In the genomic region with DNA sequence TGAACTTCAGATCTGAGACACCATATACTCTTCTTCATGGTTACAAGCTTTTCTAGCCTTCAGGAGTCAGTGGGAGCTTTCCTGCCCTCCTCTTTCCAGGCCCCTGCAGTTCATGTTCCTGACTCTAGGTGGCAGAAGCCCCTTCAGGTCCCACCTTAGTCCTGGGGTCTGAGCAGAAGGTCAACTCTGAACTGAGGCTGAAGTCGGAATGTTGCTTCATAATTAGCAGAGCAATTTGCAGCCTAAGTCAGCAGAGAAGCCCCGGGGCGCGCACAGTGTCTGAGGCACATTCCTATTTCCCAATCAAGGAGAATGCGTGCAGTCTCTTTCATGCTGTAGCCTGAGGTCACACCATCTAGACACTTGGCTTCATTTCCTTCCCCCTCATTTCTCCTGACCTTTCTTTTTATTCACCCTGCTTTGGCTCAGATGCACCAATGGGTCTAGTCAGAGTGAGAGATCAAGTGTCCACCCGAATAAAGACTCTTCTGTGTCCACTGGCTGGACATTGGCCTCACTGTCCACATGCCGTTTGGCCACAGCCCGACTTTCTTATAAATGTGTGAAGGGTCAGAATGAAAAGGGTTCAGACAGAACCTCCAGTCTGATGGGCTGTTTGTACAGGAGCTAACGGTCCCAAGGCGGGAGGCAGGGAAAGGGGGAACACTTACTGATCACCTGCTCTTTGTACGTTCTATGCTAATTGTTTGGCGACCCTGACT, we compare ENCODE assay signal across 9 mouse cellular contexts. TPM values are rescaled to one million over a fixed set of nuclear protein-coding genes. Genes with fewer than 3 reads are reported as not detected.
A peak's percentile ranks its signal among the peaks of the same experiment; 100 is the strongest.
DNase-seq lines count a peak whose midpoint lies in the region; ATAC-seq and TF ChIP-seq lines count a peak whose summit lies in the region.
"Had no signal": no experiment of that assay in that cellular context is flagged by ENCODE, and none has a peak within 500 bp of the region (broad histone marks: within the 10 kb centered on the region; RNA-seq: fewer than 3 reads in every experiment).

No protein-coding gene starts in this region.

- no peak overlapping the region for H3K4me2 ChIP-seq in forebrain, postnatal 0 days (ENCODE audit: low read depth)
- no peak overlapping the region for H3K4me2 ChIP-seq in forebrain, embryonic 15.5 days (replicated peaks)
- H3K4me2 ChIP-seq in neural tube, embryonic 15.5 days = no peak overlapping the region
- no peak overlapping the region for H3K4me2 ChIP-seq in midbrain, postnatal 0 days (ENCODE audit: low read depth, low read length, poor library complexity, severe bottlenecking)
- H3K4me2 ChIP-seq: midbrain, embryonic 12.5 days had no signal

- no peak overlapping the region for H3K27ac ChIP-seq in forebrain, postnatal 0 days (ENCODE audit: low read depth, low read length)
- no peak overlapping the region for H3K27ac ChIP-seq in forebrain, embryonic 15.5 days (replicated peaks)
- H3K27ac ChIP-seq in neural tube, embryonic 15.5 days (replicated peaks) = no peak overlapping the region
- H3K27ac ChIP-seq in midbrain, postnatal 0 days (ENCODE audit: low read depth, low read length) = no peak overlapping the region
- H3K27ac ChIP-seq: midbrain, embryonic 12.5 days had no signal

- no peaks in the 10 kb centered on the region for H3K9me3 ChIP-seq in forebrain, postnatal 0 days (ENCODE audit: low read length)
- H3K9me3 ChIP-seq in forebrain, embryonic 15.5 days = no peaks in the 10 kb centered on the region
- no peaks in the 10 kb centered on the region for H3K9me3 ChIP-seq in neural tube, embryonic 15.5 days (replicated peaks)
- H3K9me3 ChIP-seq in midbrain, postnatal 0 days (ENCODE audit: low read length) = no peaks in the 10 kb centered on the region
- H3K9me3 ChIP-seq: midbrain, embryonic 12.5 days had no signal

- no peaks in the 10 kb centered on the region for H3K36me3 ChIP-seq in forebrain, postnatal 0 days (ENCODE audit: insufficient read depth)
- no peaks in the 10 kb centered on the region for H3K36me3 ChIP-seq in forebrain, embryonic 15.5 days
- no peaks in the 10 kb centered on the region for H3K36me3 ChIP-seq in neural tube, embryonic 15.5 days
- H3K36me3 ChIP-seq in midbrain, postnatal 0 days (ENCODE audit: insufficient read depth, low read length) = no peaks in the 10 kb centered on the region
- H3K36me3 ChIP-seq: midbrain, embryonic 12.5 days had no signal

- no peaks in the 10 kb centered on the region for H3K4me1 ChIP-seq in forebrain, postnatal 0 days (ENCODE audit: insufficient read depth)
- no peaks in the 10 kb centered on the region for H3K4me1 ChIP-seq in forebrain, embryonic 15.5 days
- H3K4me1 ChIP-seq in neural tube, embryonic 15.5 days = no peaks in the 10 kb centered on the region
- H3K4me1 ChIP-seq in midbrain, postnatal 0 days (ENCODE audit: insufficient read depth, low read length) = no peaks in the 10 kb centered on the region
- H3K4me1 ChIP-seq: midbrain, embryonic 12.5 days had no signal

- H3K27me3 ChIP-seq in forebrain, postnatal 0 days (ENCODE audit: insufficient read depth, low read length) = no peaks in the 10 kb centered on the region
- no peaks in the 10 kb centered on the region for H3K27me3 ChIP-seq in forebrain, embryonic 15.5 days
- H3K27me3 ChIP-seq in neural tube, embryonic 15.5 days (replicated peaks) = no peaks in the 10 kb centered on the region
- no peaks in the 10 kb centered on the region for H3K27me3 ChIP-seq in midbrain, postnatal 0 days (ENCODE audit: insufficient read depth, low read length)
- H3K27me3 ChIP-seq: midbrain, embryonic 12.5 days had no signal

- ATAC-seq in forebrain, postnatal 0 days = no peak
- ATAC-seq in forebrain, embryonic 15.5 days (replicated peaks) = no peak
- ATAC-seq in neural tube, embryonic 15.5 days (ENCODE audit: low FRiP score) = no peak
- ATAC-seq in midbrain, postnatal 0 days (ENCODE audit: low FRiP score) = no peak

- peak; percentile 2 for DNase-seq in forebrain, postnatal 0 days
- peak; percentile 60 for DNase-seq in neural tube, embryonic 10.5 days (ENCODE audit: extremely low spot score, low spot score)
- peak; percentile 45 to 47 for DNase-seq in adrenal gland, postnatal 36 days
- DNase-seq in kidney, adult 9 months = peak; percentile 36
- DNase-seq in midbrain, postnatal 0 days (ENCODE audit: low spot score) = peak; percentile 20
- no peak for DNase-seq in spleen, adult 12 weeks (ENCODE audit: low spot score)

- H3K4me3 ChIP-seq in forebrain, postnatal 0 days (ENCODE audit: low read depth, low read length) = no peak overlapping the region
- H3K4me3 ChIP-seq in forebrain, embryonic 15.5 days = no peak overlapping the region
- H3K4me3 ChIP-seq in neural tube, embryonic 15.5 days (replicated peaks) = no peak overlapping the region
- H3K4me3 ChIP-seq in midbrain, postnatal 0 days (ENCODE audit: low read depth, low read length) = no peak overlapping the region
- H3K4me3 ChIP-seq: midbrain, embryonic 12.5 days had no signal

- peak; percentile 65 for TF ChIP-seq CTCF in forebrain, postnatal 0 days (IDR thresholded peaks at IDR 0.05; ENCODE audit: low read depth)
- TF ChIP-seq CTCF in midbrain, postnatal 0 days (IDR thresholded peaks at IDR 0.05) = peak; percentile 69

- no peak overlapping the region for H3K9ac ChIP-seq in forebrain, postnatal 0 days
- no peak overlapping the region for H3K9ac ChIP-seq in forebrain, embryonic 15.5 days (replicated peaks)
- H3K9ac ChIP-seq in neural tube, embryonic 15.5 days (replicated peaks) = no peak overlapping the region
- no peak overlapping the region for H3K9ac ChIP-seq in midbrain, postnatal 0 days (replicated peaks; ENCODE audit: low read length, poor library complexity, severe bottlenecking)
- H3K9ac ChIP-seq: midbrain, embryonic 12.5 days had no signal

- 78% methylated on average over 12 of the region's 12 CpGs for WGBS in forebrain, postnatal 0 days
- WGBS in forebrain, embryonic 15.5 days = 78% methylated on average over 12 of the region's 12 CpGs
- 79% methylated on average over 12 of the region's 12 CpGs for WGBS in neural tube, embryonic 15.5 days
- 83% methylated on average over 12 of the region's 12 CpGs for WGBS in midbrain, postnatal 0 days

RNA-seq across cellular contexts. Expression of gene Tmem72, which starts 58.4 kb away (rescaled TPM):
- total RNA-seq in forebrain, postnatal 0 days (2014; rRNA removed) = 0.52 and 0.77 TPM in 2 replicates
- 1.3 and 1.9 TPM in 2 replicates for polyA plus RNA-seq in forebrain, postnatal 0 days (2015; fragmentation: Nextera tagmentation; extraction: Ambion mirVana)
- polyA plus RNA-seq in forebrain, embryonic 15.5 days (2015; fragmentation: Nextera tagmentation; extraction: Ambion mirVana) = 0.36 and 1.4 TPM in 2 replicates
- polyA plus RNA-seq in neural tube, embryonic 15.5 days (2015; fragmentation: Nextera tagmentation; extraction: Ambion mirVana) = 1.1 and 1.5 TPM in 2 replicates
- total RNA-seq in adrenal gland, postnatal 36 days (2021) = under 1 TPM; 0.07 TPM
- 0.19 and 1.4 TPM in 2 replicates for total RNA-seq in midbrain, postnatal 0 days (2014; rRNA removed)
- 0.02 and 0.14 TPM in 2 replicates for polyA plus RNA-seq in midbrain, postnatal 0 days (2015; fragmentation: Nextera tagmentation; extraction: Ambion mirVana)
